1 mouse cellular context compared by ENCODE assay signal in the genomic region with DNA sequence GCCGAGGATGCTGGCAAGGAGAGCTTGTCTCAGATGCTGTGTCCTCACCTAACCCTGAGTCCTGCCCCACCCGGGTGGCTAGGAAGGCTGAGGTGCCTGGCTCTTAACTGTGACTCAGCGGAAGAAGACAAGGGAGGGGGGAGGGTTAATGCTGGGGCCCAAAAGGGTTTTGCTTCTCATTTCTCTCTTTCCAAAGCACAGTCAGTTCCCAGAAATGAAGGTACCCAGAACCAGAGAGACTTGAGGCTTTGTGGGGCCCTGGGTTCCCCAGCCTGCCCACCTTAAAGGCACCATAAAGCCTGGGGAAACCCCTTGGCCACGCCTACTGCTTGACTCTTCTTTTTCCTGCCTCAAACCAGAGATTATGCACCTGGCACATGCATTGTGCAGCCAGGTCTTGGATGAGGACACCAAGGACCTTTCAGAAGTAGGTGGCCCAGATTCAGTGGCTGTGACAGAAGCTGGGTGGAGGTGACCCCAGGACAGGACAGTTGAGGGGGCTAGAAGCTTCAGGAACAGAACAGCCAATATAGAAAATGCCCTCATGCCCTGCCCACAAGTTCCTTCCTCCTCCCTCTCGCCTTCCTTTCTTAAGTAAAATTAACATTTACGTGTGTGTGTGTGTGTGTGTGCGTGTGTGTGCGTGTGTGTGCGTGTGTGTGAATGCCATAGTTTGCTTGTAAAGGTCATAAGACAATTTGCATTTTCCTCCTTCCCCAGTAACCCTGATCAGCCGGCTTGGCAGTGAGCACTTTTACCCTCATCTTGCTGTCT.
TF ChIP-seq lines count a peak whose summit lies in the region.

No protein-coding gene starts in this region.

TF ChIP-seq in MEL, 35 proteins besides CTCF, POLR2A, EP300 and RAD21:
- TF ChIP-seq GATA1 (IDR thresholded peaks at IDR 0.05; ENCODE audit: low read depth, low read length), result 0 out of 2 replicates have a peak, but pooled peaks have one; percentile 19
- TF ChIP-seq TAL1 (IDR thresholded peaks at IDR 0.05; ENCODE audit: low read length), result no peak
- TF ChIP-seq USF1 (IDR thresholded peaks at IDR 0.05; ENCODE audit: low read depth, low read length), result no peak
- TF ChIP-seq KAT2A (conservative IDR thresholded peaks at IDR 0.05; ENCODE audit: low read depth, low read length), result no peak; the same call in 1 of the 2 replicates
- TF ChIP-seq RCOR1 (IDR thresholded peaks at IDR 0.05; ENCODE audit: low read depth, low read length), result peak; percentile 48; the same call in 1 of the 2 replicates
- peak; percentile 65; the same call in 1 of the 2 replicates for TF ChIP-seq JUND (IDR thresholded peaks at IDR 0.05; ENCODE audit: low read depth, low read length)
- peak; percentile 76 for TF ChIP-seq TCF12 (IDR thresholded peaks at IDR 0.05; ENCODE audit: low read depth, low read length)
- no peak for TF ChIP-seq MEF2A (IDR thresholded peaks at IDR 0.05; ENCODE audit: extremely low read depth, insufficient replicate concordance, low read depth, low read length, poor library complexity, severe bottlenecking)
- peak; percentile 90 for TF ChIP-seq MAZ (IDR thresholded peaks at IDR 0.05; ENCODE audit: low read depth, low read length)
- no peak for TF ChIP-seq SMC3 (IDR thresholded peaks at IDR 0.05; ENCODE audit: low read depth, low read length)
- TF ChIP-seq MXI1 (IDR thresholded peaks at IDR 0.05; ENCODE audit: low read depth, low read length), result peak; percentile 23
- TF ChIP-seq ZKSCAN1 (IDR thresholded peaks at IDR 0.05; ENCODE audit: low read depth, low read length), result no peak
- no peak for TF ChIP-seq NRF1 (IDR thresholded peaks at IDR 0.05; ENCODE audit: insufficient read depth, low read depth, low read length, poor library complexity, severe bottlenecking)
- TF ChIP-seq ZC3H11A (IDR thresholded peaks at IDR 0.05; ENCODE audit: low read depth, low read length), result no peak
- peak; percentile 88 for TF ChIP-seq TBP (IDR thresholded peaks at IDR 0.05; ENCODE audit: low read depth, low read length)
- no peak for TF ChIP-seq E2F4 (IDR thresholded peaks at IDR 0.05; ENCODE audit: borderline replicate concordance, low read depth, low read length)
- no peak; the same call in 1 of the 2 replicates for TF ChIP-seq MAFK (IDR thresholded peaks at IDR 0.05; ENCODE audit: borderline replicate concordance, low read depth, low read length)
- no peak for TF ChIP-seq ELF1 (IDR thresholded peaks at IDR 0.05; ENCODE audit: low read depth, low read length)
- peak; percentile 49; the same call in 1 of the 2 replicates for TF ChIP-seq CHD2 (IDR thresholded peaks at IDR 0.05; ENCODE audit: low read length)
- TF ChIP-seq CHD1 (IDR thresholded peaks at IDR 0.05; ENCODE audit: low read depth, low read length), result no peak
- peak; percentile 77; the same call in 1 of the 2 replicates for TF ChIP-seq POLR2AphosphoS2 (IDR thresholded peaks at IDR 0.05; ENCODE audit: low read length)
- TF ChIP-seq MYB (IDR thresholded peaks at IDR 0.05; ENCODE audit: low read depth, low read length), result no peak
- no peak for TF ChIP-seq MAX (IDR thresholded peaks at IDR 0.05; ENCODE audit: low read length)
- TF ChIP-seq ZNF384 (IDR thresholded peaks at IDR 0.05; ENCODE audit: low read depth, low read length), result no peak
- TF ChIP-seq USF2 (IDR thresholded peaks at IDR 0.05; ENCODE audit: borderline replicate concordance in 1 of 2, insufficient read depth in 1 of 2, low read depth in 1 of 2, low read length in 2 of 2), result no peak
- peak; percentile 82 for TF ChIP-seq SIN3A (IDR thresholded peaks at IDR 0.05; ENCODE audit: low read length)
- no peak; the same call in 1 of the 2 replicates for TF ChIP-seq ZMIZ1 (IDR thresholded peaks at IDR 0.05; ENCODE audit: low read depth, low read length)
- TF ChIP-seq BHLHE40 (IDR thresholded peaks at IDR 0.05; ENCODE audit: borderline replicate concordance, low read depth, low read length), result 0 out of 2 replicates have a peak, but pooled peaks have one; percentile 32
- peak; percentile 79 for TF ChIP-seq GABPA (IDR thresholded peaks at IDR 0.05; ENCODE audit: low read depth, low read length)
- peak; percentile 57 for TF ChIP-seq HCFC1 (IDR thresholded peaks at IDR 0.05; ENCODE audit: low read depth, low read length)
- TF ChIP-seq UBTF (IDR thresholded peaks at IDR 0.05; ENCODE audit: borderline replicate concordance, insufficient read depth, low read depth, low read length), result no peak
- no peak for TF ChIP-seq POLR2AphosphoS5 (IDR thresholded peaks at IDR 0.05; ENCODE audit: borderline replicate concordance, low read depth, low read length)
- peak; percentile 87 for TF ChIP-seq NELFE (IDR thresholded peaks at IDR 0.05; ENCODE audit: low read depth, low read length)
- peak; percentile 70; the same call in 1 of the 2 replicates for TF ChIP-seq MYC (IDR thresholded peaks at IDR 0.05; ENCODE audit: low read depth, low read length)
- peak; percentile 87 for TF ChIP-seq ETS1 (IDR thresholded peaks at IDR 0.05; ENCODE audit: low read depth, low read length)
TF ChIP-seq in MEL: peak in this region for 16.
